Mouse (Mus musculus): ENCODE data around the gene Ndufb10. TPM values are rescaled to one million over a fixed set of nuclear protein-coding genes. Genes with fewer than 3 reads are reported as not detected.

The Ndufb10 gene
- polyA plus RNA-seq, 1 experiment: 403 TPM

DNA sequence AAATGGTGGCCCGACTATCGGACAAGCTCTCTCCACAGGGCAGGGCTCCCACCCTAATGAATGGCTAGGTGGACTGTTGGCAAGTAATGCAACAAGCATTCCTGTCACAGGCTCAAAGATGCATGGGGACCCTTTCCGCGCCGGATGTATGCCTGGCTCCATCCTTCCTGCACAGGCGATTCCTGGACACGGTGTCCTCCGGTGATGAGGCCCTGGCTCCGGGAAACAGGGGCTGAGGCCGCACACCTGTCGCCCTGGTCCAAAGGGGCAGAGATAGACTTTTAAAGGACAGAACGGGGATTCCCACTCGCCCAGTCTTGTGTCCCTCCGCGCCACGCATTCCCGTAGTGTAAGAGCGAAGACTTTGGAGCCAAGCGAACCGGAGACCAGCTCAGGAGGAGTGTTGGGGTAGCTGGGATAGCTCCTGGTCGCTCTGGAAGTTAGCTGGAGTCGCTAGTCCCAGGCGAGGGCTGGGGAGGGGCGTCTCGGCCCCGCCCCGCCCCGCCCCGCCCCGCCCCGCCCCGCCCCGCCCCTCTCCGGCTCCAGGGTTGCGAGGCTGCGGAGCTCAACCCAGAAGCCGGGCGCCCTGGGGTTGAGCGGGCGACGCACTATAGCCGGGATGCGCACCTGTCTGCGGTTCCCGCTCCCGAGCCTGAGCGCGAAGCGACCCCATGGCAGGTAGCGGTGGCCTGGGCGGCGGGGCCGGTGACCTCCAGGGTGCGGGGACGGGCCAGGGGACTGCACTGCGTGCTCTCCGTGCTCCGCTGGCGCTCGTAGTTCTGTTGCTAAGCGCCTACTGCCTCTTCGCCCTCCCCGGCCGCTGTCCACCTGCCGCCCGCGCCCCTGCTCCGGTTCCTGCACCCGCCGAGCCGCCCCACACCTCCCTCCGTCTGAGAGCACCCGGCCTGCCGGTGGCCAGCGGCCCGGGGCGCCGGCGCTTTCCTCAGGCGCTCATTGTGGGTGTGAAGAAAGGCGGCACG lies 28.4 kb upstream of the Ndufb10 start, which contains the start of gene Hs3st6:
Gene Hs3st6 (plus strand): TSS at position 574 of the 980 bp plus-strand sequence.
- Histone ChIP-seq H3K27me3 (ENCODE audit: control insufficient read depth, insufficient read depth, low read length) (peaks cover 44% of the 10 kb centered on the region), H3K27ac (ENCODE audit: insufficient read depth, low read depth, low read length) (no peak within 1 kb of the TSS), H3K4me1 (ENCODE audit: control insufficient read depth, insufficient read depth, insufficient read length, low read length) (peaks cover 7% of the 10 kb centered on the region), H3K4me3 (ENCODE audit: low read depth, low read length) (peak within 1 kb of the TSS; percentile 65), H3K36me3 (ENCODE audit: control insufficient read depth, insufficient read depth, low read length) (no peaks in the 10 kb centered on the region)
- TF ChIP-seq CTCF (IDR thresholded peaks at IDR 0.05; ENCODE audit: extremely low read depth, insufficient read length, insufficient replicate concordance, low read depth, low read length): no peak
- WGBS: under 1% methylated on average over 77 of the region's 82 CpGs

DNA sequence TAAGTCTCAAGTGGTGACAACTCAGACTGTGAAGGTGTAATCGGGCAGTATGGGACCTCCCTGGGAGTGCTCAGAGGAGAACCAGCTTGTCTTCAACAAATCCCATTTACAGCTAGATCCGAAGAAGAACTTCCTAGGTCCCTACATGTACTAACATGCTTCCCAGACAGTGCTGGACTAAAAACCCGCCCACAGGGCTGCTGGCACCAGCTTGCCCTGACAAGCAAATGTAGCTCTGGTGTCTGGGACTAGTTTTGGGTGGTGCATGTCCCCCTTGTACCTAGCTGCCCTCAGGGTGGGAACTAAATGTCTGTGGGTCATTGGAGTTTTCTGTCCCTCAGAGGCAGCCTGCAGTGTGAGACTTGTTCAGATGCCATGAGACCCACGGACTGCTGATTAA lies 27.2 kb upstream of the Ndufb10 start:
- TF ChIP-seq CTCF (IDR thresholded peaks at IDR 0.05; ENCODE audit: extremely low read depth, insufficient read length, insufficient replicate concordance, low read depth, low read length) (no peak), POLR2A (IDR thresholded peaks at IDR 0.05; ENCODE audit: low read depth, low read length) (no peak)
- no peak overlapping the region for H3K27ac ChIP-seq (ENCODE audit: insufficient read depth, low read depth, low read length)
- 21% methylated on average over 4 of the region's 4 CpGs for whole genome bisulfite sequencing
- H3K4me1 ChIP-seq (ENCODE audit: control insufficient read depth, insufficient read depth, insufficient read length, low read length): peaks cover 7% of the 10 kb centered on the region
- no peak overlapping the region for H3K4me3 ChIP-seq (ENCODE audit: low read depth, low read length)
- no peaks in the 10 kb centered on the region for H3K36me3 ChIP-seq (ENCODE audit: control insufficient read depth, insufficient read depth, low read length)
- H3K27me3 ChIP-seq (ENCODE audit: control insufficient read depth, insufficient read depth, low read length): peaks cover 44% of the 10 kb centered on the region

DNA sequence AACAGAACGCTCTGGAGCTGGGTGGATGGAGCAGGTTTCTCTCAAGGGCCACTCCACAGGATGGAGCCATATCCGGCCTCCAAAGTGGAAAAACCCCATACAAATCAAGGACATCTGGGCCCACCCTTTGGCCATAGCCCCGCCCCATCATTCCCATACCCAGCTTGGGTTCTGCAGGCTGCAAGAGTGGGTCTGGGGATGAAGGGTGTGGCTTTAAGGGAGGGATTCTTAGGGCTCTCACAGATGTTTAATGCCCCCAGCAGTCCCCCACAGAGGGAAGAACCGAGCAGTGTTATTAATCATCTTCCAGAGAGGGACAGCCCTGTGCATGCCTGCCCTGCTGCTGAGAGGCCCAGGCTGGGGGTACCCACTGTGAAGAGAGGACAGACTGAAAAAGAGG lies 22.7 kb upstream of the Ndufb10 start:
- 52% methylated on average over 4 of the region's 4 CpGs for WGBS
- TF ChIP-seq CTCF (IDR thresholded peaks at IDR 0.05; ENCODE audit: extremely low read depth, insufficient read length, insufficient replicate concordance, low read depth, low read length) (no peak), POLR2A (IDR thresholded peaks at IDR 0.05; ENCODE audit: low read depth, low read length) (no peak)

DNA sequence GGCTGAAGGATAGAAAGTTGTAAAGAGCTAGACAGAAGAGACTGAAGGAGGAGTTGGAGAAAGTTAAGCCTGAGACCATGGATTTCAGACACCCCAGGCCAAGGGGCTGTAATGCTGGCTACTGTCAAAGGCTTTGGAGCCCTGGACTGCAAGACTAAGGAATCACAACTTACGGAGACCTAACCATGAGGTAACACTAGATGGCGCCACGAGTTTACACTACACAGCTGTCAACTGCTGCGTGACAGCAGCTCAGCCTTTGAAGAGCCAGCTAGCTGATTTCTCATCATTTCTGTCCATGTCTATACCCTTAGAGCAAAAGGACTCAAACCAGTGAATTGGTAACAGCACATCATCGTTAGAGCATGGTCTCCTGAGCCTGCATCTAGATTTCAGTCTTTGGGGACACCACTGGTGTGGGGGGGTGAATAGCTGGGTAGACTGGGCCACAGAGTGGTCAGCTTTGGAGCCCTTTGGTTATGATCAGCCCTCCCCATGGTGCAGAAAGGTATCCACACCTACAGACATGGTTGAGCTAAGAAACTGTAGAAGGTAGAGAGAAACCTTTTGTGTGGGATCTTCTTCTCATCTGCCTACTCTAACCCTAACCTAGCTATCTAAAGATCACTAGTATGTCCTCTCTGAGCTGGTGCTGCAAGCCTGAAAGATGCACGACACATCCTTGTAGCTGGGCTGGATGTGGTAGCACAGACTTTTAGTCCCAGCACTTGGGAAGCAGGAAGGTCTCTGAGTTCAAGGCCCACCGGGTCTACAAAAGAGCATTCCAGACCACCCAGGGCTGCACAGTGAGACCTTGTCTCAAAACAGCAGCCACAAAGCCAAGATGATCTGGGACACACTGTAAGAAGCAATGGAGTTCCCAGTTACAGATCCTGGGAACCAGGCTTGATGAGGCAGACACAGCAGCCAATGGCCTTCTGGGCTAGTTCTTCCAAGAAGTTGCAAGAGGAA lies 21.5 kb upstream of the Ndufb10 start:
- H3K4me3 ChIP-seq (ENCODE audit: low read depth, low read length): no peak overlapping the region
- WGBS: 23% methylated on average over 7 of the region's 7 CpGs
- H3K27me3 ChIP-seq (ENCODE audit: control insufficient read depth, insufficient read depth, low read length): no peaks in the 10 kb centered on the region
- H3K36me3 ChIP-seq (ENCODE audit: control insufficient read depth, insufficient read depth, low read length): peaks cover 14% of the 10 kb centered on the region
- TF ChIP-seq CTCF (IDR thresholded peaks at IDR 0.05; ENCODE audit: extremely low read depth, insufficient read length, insufficient replicate concordance, low read depth, low read length): peak; percentile 78; the same call in 1 of the 2 replicates
- TF ChIP-seq POLR2A (IDR thresholded peaks at IDR 0.05; ENCODE audit: low read depth, low read length): no peak; the same call in 1 of the 2 replicates
- H3K4me1 ChIP-seq (ENCODE audit: control insufficient read depth, insufficient read depth, insufficient read length, low read length): no peaks in the 10 kb centered on the region
- no peak overlapping the region for H3K27ac ChIP-seq (ENCODE audit: insufficient read depth, low read depth, low read length)

More for the DNA sequence above, 22.7 kb upstream of the Ndufb10 start:
- peaks cover 7% of the 10 kb centered on the region for H3K36me3 ChIP-seq (ENCODE audit: control insufficient read depth, insufficient read depth, low read length)
- peaks cover 10% of the 10 kb centered on the region; the same call in 1 of the 2 replicates for H3K27me3 ChIP-seq (ENCODE audit: control insufficient read depth, insufficient read depth, low read length)
- no peak overlapping the region for H3K27ac ChIP-seq (ENCODE audit: insufficient read depth, low read depth, low read length)
- H3K4me1 ChIP-seq (ENCODE audit: control insufficient read depth, insufficient read depth, insufficient read length, low read length): no peaks in the 10 kb centered on the region
- H3K4me3 ChIP-seq (ENCODE audit: low read depth, low read length): no peak overlapping the region

DNA sequence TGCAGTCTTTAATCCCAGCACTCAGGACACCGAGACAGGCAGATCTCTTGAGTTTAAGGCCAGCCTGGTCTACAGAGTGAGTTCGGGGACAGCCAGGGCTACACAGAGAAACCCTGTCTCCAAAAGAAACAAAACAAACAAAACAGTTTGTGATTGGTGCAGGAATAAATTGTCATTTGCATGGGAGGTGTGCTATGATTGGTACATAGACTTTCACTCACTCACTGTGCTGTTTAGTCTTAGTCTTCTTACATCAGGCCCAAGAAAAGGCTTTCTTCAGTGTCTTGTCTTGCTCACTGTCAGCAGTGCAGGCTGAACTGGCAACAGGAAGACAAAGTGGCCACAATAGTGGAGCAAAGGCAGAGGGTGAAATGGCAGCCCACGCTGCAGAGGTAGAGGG lies 20.1 kb upstream of the Ndufb10 start:
- Histone ChIP-seq H3K27me3 (ENCODE audit: control insufficient read depth, insufficient read depth, low read length) (no peaks in the 10 kb centered on the region), H3K4me1 (ENCODE audit: control insufficient read depth, insufficient read depth, insufficient read length, low read length) (no peaks in the 10 kb centered on the region), H3K36me3 (ENCODE audit: control insufficient read depth, insufficient read depth, low read length) (peaks cover 15% of the 10 kb centered on the region), H3K4me3 (ENCODE audit: low read depth, low read length) (no peak overlapping the region), H3K27ac (ENCODE audit: insufficient read depth, low read depth, low read length) (no peak overlapping the region)
- no peak for TF ChIP-seq CTCF (IDR thresholded peaks at IDR 0.05; ENCODE audit: extremely low read depth, insufficient read length, insufficient replicate concordance, low read depth, low read length)
- TF ChIP-seq POLR2A (IDR thresholded peaks at IDR 0.05; ENCODE audit: low read depth, low read length): no peak
- WGBS: 84% methylated on average over 3 of the region's 3 CpGs

DNA sequence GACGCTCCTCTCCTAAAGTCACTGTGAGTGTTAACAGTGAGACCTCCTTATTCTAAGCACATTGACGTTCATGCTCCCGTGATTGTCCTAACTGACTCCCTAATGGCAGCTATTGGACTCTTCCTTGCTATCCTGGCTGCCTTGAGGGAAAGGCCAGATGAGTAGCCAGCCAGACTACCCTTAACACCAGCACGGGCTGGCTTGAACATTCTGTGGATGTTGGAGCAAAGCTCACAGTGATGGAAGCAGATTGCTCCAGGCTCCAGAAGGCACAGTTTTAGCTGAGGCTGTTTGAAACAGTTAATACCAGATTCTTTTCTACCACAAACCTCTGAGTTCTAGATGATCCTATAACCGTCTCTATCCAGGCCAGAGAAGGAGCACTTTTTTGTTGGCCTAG lies 19.6 kb upstream of the Ndufb10 start:
- 86% methylated on average over 5 of the region's 5 CpGs for WGBS

More for the DNA sequence above, 19.6 kb upstream of the Ndufb10 start:
- TF ChIP-seq POLR2A (IDR thresholded peaks at IDR 0.05; ENCODE audit: low read depth, low read length) (no peak), CTCF (IDR thresholded peaks at IDR 0.05; ENCODE audit: extremely low read depth, insufficient read length, insufficient replicate concordance, low read depth, low read length) (no peak)
- Histone ChIP-seq H3K36me3 (ENCODE audit: control insufficient read depth, insufficient read depth, low read length) (peaks cover 15% of the 10 kb centered on the region), H3K27ac (ENCODE audit: insufficient read depth, low read depth, low read length) (no peak overlapping the region), H3K4me1 (ENCODE audit: control insufficient read depth, insufficient read depth, insufficient read length, low read length) (no peaks in the 10 kb centered on the region), H3K4me3 (ENCODE audit: low read depth, low read length) (no peak overlapping the region), H3K27me3 (ENCODE audit: control insufficient read depth, insufficient read depth, low read length) (no peaks in the 10 kb centered on the region)

Measured in small intestine, adult 2 months (tissue).